Mouse (Mus musculus) hindlimb bud, embryonic 11.5 days (tissue): ENCODE data around the gene Inppl1.
A peak's percentile ranks its signal among the peaks of the same experiment; 100 is the strongest.

Experiments used
- DNase-seq: peaks from one replicate; pipeline ENCODE4 v3.0.0-alpha.2; 2012; ENCODE audit warnings: low read depth, low spot score; ENCODE audit errors: extremely low spot score

The Inppl1 gene

DNA sequence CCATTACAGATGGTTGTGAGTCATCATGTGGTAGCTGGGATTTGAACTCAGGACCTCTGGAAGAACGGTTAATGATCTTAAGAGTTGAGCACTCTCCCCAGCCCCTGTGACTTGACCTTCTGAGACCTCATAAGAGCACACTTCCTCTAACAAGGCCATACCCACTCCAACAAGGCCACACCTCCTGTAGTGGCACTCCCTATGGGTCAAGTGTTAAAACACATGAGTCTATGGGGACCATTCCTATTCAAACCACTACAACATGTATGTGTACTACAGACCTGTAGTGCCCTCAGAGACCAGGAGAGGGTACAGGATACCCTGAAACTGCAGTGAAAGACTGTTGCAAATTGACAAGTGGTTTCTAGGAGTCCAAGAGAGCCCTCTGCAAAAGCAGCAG is 9.9 kb upstream of the Inppl1 start:
- no peak for DNase-seq

DNA sequence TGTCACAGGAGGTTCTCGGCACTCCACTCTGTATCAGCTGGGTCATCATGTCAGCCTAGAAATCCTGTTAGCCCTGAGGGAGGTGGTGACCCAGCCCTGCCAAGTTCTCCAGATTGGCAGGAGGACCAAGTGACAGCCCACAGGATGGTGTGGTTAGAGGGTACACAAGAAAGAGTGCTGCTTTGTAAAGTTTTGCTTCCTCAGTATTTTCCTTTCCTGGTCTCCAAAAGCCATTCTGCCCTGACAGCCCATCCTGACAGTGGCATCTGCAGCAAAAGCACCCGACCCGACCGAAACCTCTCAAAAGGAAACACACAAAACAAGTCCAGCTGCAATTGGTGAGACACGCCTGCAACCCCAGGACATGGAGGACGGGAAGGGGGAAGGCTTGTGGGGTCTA is 6.2 kb upstream of the Inppl1 start:
- no peak for DNase-seq

DNA sequence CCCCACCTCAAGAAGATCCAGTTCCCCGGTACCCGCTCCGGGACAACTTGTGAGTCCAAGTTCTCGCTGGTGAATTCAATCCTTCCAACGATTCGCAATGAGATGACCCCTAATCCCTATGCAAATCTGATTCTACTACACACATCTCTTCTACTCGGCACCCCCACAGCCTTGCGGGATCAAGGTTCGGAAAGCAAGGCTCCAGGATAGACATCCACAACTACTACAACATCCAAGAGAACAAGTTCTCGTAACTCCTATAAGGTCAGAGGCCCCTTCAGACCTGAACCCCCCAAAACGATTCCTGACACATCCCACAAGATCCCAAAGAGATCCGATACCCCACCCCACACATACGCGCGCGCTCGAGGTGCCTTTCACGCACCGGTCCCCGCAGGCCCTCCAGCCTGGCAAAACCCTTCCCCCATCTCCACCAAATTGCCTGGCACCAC is 849 bp downstream of the Inppl1 start:
- DNase-seq: no peak

DNA sequence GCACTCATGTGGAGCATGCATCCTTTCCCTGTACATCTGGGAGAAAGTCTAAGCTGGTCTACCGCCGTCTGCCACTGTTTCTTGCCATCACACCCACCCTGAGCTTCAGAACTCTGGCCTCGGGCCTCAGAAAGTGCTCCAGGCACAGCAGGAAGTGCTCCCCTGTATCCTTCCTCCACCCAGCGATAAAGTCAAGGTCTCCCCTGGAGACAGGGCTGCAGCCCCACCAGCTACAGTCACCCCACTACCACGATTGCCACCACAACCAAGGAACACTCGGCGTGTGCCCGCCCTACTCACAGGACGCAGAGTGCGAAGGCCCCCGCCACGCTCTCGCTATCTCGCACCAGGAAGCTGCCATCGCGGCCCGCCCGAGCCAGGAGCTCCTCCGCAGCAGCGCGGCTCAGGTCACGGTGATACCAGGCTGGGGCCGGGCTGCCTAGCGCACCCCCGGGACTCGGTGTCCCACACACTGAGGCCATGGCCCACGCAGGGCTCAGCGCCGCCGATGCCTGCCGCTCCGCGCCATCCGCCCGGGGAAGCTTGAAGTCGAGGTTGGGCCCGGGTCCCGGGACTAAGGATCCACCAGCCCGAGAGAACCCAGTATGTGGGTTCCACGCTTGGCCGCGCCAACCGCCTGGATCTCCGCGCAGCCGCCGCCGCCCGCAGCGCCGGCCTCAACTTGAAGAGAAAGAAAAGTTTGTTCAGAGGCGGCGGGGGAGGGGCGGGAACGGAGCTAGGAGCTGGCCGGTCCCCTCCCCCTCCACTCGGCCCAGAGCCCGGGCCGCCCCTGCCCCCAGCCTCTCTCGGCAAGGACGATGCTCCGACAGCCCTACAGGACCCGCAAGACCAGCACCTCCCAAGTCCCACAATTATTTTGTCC is 1.5 kb downstream of the Inppl1 start:
- no peak for DNase-seq

DNA sequence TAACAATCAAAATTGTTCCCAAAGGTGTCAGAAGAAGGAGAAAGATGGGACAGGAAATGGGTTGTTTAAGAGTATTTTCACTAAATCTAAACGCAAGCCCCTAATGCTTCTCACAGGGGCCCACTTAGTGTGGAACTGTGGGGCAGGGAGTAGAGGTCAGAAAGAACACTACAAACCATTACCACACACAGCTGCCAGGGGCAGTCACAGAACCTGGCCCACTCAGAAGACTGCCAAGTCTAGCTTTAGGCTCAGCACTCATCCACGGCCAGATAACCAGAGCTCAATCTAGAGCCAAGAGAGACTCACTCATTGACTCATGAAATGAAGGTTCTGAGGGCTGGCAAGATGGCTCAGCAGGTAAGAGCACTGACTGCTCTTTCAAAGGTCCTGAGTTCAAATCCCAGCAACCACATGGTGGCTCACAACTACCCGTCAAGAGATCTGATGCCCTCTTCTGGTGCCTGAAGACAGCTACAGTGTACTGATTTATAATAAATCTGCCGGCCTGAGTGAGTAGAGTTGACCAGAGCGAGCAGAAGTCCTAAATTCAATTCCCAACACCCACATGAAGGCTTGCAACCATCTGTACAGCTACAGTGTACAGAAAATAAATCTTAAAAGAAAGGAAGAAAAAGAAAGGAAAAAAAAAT is 2.4 kb downstream of the Inppl1 start:
- no peak for DNase-seq

DNA sequence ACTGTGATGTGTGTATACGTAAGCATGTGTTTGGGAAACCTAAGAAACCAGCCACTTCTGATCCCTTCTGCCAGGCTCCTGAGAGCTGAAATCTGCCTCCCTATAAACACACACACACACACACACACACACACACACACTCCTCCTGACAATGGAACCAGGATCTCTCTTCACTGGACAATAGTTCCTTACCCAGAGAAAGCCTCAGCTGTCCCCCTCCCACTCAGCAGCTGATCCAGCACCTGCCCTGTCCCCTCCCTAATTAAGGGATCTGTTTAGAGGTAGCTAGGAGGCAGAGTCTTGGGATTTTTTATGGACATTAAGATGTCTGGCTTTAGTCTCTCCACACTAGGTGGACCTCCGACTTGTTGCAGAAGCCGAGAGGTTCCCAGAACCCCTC is 3.1 kb downstream of the Inppl1 start:
- DNase-seq: no peak

DNA sequence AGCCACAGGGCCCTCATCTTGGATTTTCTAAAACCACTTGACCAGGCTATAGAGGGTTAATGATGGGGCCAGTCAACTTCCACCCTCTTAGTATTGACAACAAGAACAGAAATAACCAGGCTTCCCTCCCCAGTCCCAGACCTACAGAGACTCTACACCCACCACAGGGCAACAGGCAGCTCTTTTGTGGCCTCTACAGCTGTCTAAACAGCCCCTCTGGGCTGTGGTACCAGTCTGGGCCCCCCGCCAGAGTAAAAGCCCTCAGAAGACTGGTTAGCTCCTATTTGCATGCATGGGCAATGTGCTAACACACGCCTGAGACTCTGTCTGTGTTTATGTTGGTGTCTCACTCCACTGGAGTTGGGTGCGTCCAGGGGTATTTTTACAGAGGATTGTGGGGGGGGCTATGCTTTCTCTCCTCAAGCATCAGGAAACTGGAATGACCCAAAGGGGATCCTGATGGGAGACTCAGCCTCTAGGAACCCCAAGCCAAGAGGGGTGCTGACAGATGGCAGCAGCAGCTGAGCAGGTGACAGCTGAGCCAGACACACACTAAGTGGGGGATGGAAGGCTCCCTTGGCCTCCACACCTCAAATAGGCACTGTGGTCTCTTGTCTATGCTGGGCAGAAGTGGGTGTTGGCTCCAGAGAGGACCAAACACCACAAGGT is 4.0 kb downstream of the Inppl1 start:
- no peak for DNase-seq

DNA sequence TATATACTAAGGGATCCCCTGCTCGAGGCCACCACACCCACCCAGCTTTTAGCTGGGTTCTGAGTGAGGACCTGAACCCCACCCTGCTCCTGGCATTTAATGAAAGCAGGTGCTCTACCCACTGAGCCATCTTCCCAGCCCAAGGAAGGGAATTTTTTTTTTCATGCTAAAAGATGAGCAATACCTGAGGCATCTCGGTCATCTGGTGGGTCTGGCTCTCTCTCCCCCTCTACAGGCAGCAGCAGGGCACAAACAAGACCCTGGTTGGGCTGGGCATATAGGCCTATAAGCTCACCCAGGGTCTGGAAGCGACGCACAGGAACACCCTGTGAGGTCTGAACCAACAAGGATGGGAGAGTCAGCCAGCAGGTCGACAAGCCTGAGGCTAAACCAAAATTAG is 4.7 kb downstream of the Inppl1 start:
- DNase-seq: no peak

DNA sequence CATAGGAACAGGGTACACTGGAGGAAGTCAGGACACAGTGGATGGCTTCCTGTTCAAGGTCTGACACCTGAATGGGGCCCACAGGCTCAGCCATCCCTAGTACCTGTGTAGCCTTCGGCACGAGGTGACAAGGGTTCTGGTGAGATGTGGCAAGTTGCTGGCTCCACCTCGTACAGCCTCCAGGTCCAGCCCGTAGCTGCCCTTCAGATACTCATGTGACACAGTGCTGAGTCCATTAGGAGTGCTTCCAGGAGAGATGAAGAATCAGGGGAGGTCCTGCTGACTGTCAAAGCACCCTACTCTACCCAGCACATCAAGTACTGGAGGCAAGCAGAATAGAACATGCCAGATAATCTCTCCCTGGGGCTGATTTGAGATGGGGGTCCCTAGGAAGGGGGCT is 5.7 kb downstream of the Inppl1 start:
- DNase-seq: no peak

DNA sequence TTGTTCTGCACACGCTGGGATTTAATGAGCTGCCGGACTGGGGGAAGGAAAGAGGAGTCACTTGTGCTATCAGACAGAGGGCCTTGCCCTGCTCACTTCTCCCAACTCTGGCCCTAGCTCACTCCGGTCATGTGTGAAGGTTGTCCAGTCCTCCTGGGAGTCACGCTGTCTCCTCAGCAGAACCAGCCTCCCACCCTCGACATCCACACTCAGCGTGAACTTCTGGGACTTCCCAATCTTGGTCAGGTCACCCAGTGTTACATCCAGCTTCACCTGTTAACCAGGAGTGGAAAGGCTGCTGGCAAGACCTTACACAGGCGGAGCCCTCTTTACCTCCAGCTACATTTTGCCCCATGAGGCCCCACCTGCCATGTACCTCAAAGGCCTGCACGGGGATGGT is 6.6 kb downstream of the Inppl1 start:
- no peak for DNase-seq

DNA sequence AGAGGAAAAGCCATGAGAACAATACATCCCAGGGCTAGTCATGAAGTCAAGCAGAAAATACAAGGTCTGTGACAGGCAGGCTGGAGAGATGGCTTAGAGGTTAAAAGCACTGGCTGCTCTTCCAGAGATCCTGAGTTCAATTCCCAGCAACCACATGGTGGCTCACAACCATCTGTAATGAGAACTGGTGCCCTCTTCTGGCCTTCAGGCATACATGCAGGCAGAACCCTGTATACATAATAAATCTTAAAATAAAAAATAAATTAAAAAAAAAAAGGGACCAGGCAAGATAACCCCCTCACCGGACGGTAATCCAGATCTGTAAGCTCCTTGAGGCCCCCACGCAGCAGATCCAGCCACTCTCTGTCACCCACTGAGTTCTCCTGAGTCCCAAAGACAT is 7.7 kb downstream of the Inppl1 start:
- DNase-seq: no peak

DNA sequence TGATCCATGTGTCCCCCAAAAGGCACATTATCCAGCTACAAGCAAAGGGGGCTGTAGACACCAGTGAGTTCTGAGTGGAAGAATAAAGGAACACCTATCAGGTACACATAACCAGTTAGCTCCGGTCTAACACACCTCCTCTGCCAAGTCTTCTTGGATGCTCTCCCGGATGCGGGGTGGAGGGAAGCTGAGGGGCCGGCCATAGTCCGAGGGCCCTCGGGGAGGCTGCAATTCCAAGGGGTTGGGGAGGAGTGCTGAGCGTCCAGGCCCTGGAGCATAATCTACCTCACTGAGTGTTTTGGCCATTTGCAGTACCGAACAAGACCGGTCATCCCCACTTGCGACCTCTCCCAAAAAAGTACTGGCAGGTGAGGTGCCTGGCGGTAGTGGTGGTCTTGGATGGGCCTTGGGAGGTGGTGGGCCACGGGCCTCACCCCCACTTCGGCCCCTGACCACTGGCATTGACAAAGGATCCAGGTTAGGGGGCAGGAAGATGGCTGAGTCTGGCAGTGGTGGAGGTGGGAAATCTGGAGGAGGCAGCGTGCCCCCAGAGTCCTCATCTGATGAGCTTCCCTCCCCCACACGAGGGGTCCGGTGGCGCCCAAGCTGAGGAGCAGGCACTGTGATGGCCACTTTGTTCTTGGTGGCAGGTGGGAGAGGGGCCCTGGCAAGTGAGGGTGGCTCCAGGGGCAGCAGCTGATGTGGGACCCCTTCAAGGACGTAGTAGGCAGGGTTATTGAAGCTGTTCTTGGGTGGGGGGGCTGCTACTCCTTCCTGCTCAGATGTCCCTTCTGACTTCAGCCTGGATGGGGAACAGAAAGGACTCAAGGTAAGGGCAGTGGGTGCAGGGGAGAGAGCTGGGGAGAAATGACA is 14.0 kb downstream of the Inppl1 start:
- DNase-seq: no peak

DNA sequence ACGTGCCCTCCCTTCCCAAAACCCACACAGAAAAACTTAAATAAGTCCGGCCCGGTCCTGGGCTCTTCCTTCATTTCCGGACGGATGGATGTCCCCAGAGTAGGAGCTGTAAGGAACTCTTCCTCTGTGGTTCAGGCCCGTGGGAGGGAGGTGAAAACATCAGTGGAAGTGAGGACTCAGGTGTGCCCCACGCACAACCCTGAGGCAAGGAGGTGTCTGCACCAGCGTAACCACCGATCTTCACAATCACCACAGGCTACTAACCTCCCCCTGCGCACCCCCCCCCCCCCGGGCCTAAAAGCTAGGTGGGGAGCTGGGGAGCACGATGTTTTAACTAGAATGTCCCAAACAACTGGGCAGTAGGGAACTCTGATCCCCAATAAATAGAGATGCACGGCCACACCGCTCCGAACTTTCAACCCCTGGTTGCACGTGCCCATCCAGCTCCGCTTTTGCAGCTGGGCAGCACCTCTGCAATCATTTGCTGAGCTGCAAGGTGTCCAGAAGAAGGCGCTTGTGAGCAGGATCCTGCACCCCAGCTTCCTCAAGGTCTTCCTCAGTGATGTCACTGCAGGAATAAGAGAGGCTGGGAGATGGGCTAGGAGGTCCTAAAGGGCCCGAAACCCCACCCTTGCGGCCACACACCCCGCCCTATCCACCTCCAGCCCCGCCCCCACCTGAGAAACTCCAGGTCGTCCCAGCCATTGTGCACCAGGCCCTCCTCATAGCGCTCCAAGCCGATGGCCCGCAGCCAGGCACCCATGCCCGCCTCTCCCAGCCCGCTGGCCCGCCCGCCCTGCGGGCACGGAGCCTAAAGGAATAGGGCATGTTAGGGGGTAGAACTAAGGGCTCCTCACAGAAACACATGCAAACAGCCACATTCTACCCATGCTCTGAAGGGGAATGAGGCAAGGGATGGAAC is 14.9 kb downstream of the Inppl1 start:
- no peak for DNase-seq

DNA sequence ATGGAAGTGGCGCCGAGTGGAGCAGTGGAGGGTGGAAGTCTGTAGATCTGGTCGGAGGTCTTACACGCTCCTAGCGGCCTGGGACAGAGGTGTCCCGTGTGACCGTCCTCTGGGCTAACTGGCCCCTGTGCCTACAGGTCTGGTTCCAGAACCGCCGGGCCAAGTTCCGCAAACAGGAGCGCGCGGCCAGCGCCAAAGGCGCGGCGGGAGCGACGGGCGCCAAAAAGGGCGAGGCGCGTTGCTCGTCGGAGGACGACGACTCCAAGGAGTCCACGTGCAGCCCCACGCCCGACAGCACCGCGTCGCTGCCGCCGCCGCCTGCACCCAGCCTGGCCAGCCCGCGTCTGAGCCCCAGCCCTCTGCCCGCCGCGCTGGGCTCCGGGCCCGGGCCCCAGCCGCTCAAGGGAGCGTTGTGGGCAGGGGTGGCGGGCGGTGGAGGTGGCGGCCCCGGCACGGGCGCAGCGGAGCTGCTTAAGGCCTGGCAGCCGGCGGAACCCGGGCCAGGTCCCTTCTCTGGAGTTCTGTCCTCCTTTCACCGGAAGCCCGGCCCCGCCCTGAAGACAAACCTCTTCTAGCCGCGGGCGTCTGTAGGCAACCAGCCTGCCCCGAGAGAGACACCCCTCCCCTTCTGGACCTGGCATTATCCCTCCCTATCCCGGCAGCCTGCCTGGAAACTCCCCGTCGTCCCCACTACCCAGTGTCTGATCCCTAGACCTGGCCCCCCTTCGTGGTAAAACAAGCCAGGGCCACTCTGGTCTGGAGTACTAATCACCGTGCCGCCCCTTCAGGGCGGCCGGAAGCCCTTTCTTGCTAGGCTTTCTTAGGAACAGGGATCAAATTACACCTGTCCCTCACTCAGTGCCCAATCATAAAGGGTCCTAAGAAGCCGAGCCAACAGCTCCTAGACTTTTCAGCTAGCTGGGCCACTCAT is 16.2 kb downstream of the Inppl1 start:
- peak; percentile 86 for DNase-seq

DNA sequence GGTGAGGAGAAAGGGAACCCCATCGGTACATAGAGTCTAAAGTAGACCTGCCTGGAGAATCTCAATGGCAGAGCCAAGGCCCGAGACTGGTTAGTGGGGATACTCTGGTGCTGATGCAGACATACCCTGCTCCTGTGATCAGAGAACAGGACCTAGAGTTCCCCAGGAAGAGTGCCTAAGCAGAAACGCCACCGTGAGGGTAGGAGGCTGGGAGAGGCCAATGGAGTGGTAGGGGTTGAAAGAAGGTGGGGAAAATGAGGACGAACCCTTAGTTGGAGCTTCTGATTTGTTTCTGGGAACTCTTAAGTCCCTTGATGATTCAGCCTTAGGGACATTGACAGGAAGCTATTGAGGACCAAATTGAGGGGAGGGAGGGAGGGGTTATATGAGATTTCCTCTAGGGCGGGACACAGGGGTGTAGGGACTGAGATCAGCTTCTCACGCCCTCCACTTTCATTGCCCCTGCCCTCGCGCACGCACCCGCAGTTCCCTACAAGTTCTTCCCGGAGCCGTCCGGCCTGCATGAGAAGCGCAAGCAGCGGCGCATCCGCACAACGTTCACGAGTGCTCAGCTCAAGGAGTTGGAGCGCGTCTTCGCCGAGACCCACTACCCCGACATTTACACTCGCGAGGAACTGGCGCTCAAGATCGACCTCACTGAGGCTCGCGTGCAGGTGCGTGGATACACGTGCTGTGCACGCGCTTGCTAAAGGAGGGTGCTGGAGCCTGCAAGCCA is 17.6 kb downstream of the Inppl1 start:
- DNase-seq: no peak

DNA sequence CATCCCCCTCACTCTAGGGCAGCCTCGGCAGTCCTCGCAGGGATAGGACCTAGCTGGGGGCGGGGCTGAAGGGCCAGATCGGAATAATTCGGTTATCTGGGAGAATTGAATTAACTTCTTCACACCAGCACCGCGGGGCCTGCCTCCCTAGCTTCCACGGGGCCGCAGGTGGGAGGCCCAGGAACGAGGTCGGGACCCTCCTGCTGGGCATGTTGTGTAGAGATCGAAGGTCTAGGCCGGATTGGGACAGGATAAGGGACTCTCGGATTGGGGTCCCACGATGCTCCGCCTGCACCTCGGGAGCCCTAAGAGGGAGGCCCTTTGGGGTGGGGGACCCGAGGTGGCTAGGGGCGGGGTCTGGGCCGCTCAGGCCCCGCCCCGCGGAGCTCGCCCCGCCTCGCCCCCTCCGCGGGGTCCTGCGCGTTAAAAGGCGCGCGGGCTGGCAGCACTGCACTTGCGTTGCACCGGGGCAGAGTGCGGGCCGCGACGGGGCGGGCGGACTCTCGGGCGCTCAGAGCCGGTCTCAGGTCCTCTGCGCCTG is 20.1 kb downstream of the Inppl1 start, which contains the start of gene Phox2a:
TSS of gene Phox2a (plus strand) at position 453 of the 541 bp plus-strand sequence.
- DNase-seq: no peak

DNA sequence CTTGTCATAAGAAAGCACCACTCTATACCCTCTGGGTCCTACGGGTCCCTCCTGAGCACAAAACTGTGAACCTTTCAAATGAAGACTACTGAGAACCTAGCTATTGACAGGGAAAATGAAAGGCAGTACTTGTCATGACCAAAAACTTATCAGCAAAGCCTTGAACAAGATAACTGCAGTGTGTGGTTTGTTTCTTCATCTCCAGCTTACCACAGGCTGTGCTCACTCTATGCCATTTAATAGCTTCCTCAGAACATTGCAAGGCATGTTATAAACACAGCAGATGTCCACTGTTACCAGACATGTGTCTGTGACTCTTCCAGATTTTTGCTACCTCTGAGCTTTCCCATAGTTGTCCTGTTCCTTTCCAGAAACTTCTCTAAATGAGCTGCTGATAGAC is 61.0 kb downstream of the Inppl1 start:
- no peak for DNase-seq

DNA sequence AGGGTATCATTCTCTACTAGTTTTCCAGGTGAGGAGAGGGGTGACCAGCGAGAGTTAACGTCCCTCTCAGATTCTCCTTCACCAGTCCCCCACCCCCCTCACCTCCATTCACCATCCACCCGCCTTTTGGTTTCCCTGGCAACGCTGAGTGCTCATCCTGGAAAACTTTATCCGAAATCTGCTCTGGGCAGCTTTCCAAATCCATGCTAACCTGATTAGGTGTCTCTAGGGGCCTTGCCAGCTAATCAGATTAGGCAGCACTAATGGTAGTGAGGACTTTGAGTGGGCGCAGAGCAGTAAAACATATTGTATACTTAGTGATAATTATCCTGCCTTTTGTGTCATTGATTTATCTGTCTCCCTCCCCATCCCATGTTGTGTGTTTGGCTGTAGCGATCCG is 65.3 kb downstream of the Inppl1 start:
- DNase-seq: no peak
